Mouse (Mus musculus): ENCODE results near the gene Ifna13.

GRCm38 (mm10) chr4:88676824-88677223 lies 32.6 kb upstream of the Ifna13 start, which contains the start of gene Ifna16:
- no peak for TF ChIP-seq POLR2A (IDR thresholded peaks at IDR 0.05; ENCODE audit: low read depth, low read length)
- no peak for TF ChIP-seq CTCF (IDR thresholded peaks at IDR 0.05; ENCODE audit: extremely low read depth, insufficient read depth, insufficient read length, insufficient replicate concordance)
